Mouse (Mus musculus) limb, embryonic 12.5 days (tissue): Measurements from ENCODE around the gene Dnaaf1. TPM values are rescaled to one million over a fixed set of nuclear protein-coding genes. Genes with fewer than 3 reads are reported as not detected.
A peak's percentile ranks its signal among the peaks of the same experiment; 100 is the strongest.

Source experiments
- ATAC-seq: fragments of 200-750 bp; cut with Nextera tagmentation; 2 replicates; pipeline ENCODE4 v1.8.0; 2017; ENCODE audit warnings: low read depth, moderate TSS enrichment; ENCODE audit not compliant: insufficient number of reproducible peaks, insufficient read depth, low FRiP score, low TSS enrichment
- H3K27ac ChIP-seq: fragments of 300-500 bp; sonication (generic); 2 replicates; pipeline ENCODE4 v1.5.1; 2016; ENCODE audit warnings: mild to moderate bottlenecking, moderate library complexity
- H3K27me3 ChIP-seq: fragments of 300-500 bp; sonication (generic); 2 replicates; pipeline ENCODE4 v1.6.1; 2016; ENCODE audit warnings: mild to moderate bottlenecking, moderate library complexity
- H3K36me3 ChIP-seq: fragments of 300-500 bp; sonication (generic); 2 replicates; pipeline ENCODE4 v1.6.1; 2016; ENCODE audit warnings: mild to moderate bottlenecking, moderate library complexity
- H3K4me1 ChIP-seq: fragments of 300-500 bp; sonication (generic); replicated peaks from 2 replicates; pipeline ENCODE4 v1.6.1; 2016
- H3K4me2 ChIP-seq: fragments of 300-500 bp; sonication (generic); 2 replicates; pipeline ENCODE4 v1.6.1; 2016; ENCODE audit warnings: mild to moderate bottlenecking, moderate library complexity
- H3K4me3 ChIP-seq: fragments of 300-500 bp; sonication (generic); replicated peaks from 2 replicates; pipeline ENCODE4 v1.5.1; 2016; ENCODE audit warnings: mild to moderate bottlenecking
- H3K9ac ChIP-seq: fragments of 300-500 bp; sonication (generic); replicated peaks from 2 replicates; pipeline ENCODE4 v1.6.1; 2016; ENCODE audit warnings: mild to moderate bottlenecking, moderate library complexity
- H3K9me3 ChIP-seq: fragments of 300-500 bp; sonication (generic); 2 replicates; pipeline ENCODE4 v1.6.1; 2016; ENCODE audit warnings: mild to moderate bottlenecking, moderate library complexity
- WGBS: fragments of 180-500 bp; shearing (Covaris S2); methylation state at CpG from one replicate; pipeline ENCODE4 v1.1.7; 2016; 5-methylcytosine and 5-hydroxymethylcytosine counted together
- polyA plus RNA-seq: library from polyadenylated mRNA; unstranded; fragments of >200 nt; fragmentation: Nextera tagmentation; extraction: Ambion mirVana; gene quantifications from 2 replicates; pipeline ENCODE4 v1.2.1, GENCODE M21; 2016

The Dnaaf1 gene
- polyA plus RNA-seq, 1 experiment from 2014 or later: not detected

DNA sequence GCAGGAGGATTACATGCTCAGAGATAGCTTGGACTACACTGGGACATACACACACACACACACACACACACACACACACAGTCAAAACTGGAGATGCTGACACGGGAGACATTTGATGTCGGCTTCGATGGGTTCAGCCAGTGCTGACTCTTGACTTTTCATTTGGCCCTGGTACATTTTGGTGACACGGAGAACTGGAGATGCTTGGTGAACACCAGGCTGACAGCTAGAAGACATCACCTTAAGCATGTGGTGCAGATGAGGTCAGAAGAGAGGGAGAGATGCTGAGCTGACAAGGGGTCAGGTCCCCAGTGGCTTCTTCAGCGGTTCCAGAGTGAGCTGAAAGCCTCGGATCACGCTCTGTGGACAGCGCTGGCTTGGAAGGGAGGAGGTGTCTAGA is 48.0 kb downstream of the Dnaaf1 start:
- no peaks in the 10 kb centered on the region for H3K9me3 ChIP-seq
- ATAC-seq: no peak
- H3K4me2 ChIP-seq: no peak overlapping the region
- H3K9ac ChIP-seq: no peak overlapping the region
- 89% methylated on average over 8 of the region's 8 CpGs for WGBS
- peaks cover 6% of the 10 kb centered on the region for H3K4me1 ChIP-seq
- H3K36me3 ChIP-seq: no peaks in the 10 kb centered on the region
- no peaks in the 10 kb centered on the region for H3K27me3 ChIP-seq
- H3K4me3 ChIP-seq: no peak overlapping the region
- H3K27ac ChIP-seq: no peak overlapping the region

DNA sequence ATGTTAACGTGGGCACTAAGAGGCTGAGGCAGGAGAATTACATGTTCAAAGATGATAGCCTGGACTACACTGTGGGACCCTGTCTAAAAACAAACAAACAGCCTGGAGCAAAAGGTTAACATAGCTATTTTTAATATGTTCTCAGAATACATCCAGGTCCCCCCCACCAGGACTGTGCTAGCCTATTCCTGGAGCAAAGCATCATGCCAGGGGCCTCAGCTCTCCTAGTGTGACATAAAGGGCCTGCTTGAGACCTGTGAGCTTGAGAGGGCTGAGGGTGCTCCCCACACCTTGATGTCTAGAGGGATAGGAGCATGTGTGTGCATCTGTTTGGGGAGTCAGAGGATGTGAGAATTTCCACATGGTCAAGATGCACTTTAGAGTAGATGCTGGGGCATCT is 48.7 kb downstream of the Dnaaf1 start:
- H3K4me1 ChIP-seq: peaks cover 8% of the 10 kb centered on the region
- H3K9ac ChIP-seq: no peak overlapping the region
- no peak overlapping the region for H3K4me2 ChIP-seq
- 76% methylated on average over 1 of the region's 1 CpGs for WGBS
- H3K27ac ChIP-seq: no peak overlapping the region
- H3K9me3 ChIP-seq: no peaks in the 10 kb centered on the region
- no peaks in the 10 kb centered on the region for H3K27me3 ChIP-seq
- no peak for ATAC-seq
- H3K36me3 ChIP-seq: no peaks in the 10 kb centered on the region
- H3K4me3 ChIP-seq: no peak overlapping the region

DNA sequence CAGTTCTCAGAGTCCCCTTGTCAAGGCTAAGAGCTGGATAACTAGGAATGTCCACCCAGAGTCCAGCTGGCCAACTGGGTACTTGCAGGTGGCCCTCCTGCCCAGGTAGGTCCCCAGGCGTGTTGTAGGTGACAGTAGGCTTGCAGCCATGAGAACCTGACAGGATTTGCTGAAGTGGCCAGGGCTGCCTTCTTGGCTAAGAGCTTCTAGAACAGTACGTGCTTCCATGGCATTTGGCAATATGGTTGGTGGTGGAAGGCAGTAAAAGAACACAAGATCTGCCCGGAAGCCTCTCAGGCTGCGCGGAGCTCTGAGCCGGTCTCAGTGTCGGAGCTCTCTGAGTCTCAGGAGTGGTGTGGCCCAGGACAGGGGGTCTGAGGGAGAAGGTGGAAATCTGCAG is 49.9 kb downstream of the Dnaaf1 start:
- H3K9ac ChIP-seq: no peak overlapping the region
- no peak overlapping the region for H3K4me2 ChIP-seq
- peaks cover 8% of the 10 kb centered on the region for H3K4me1 ChIP-seq
- H3K27ac ChIP-seq: no peak overlapping the region
- no peaks in the 10 kb centered on the region for H3K36me3 ChIP-seq
- WGBS: 92% methylated on average over 7 of the region's 7 CpGs
- no peaks in the 10 kb centered on the region for H3K27me3 ChIP-seq
- ATAC-seq: no peak
- H3K4me3 ChIP-seq: no peak overlapping the region
- H3K9me3 ChIP-seq: no peaks in the 10 kb centered on the region

DNA sequence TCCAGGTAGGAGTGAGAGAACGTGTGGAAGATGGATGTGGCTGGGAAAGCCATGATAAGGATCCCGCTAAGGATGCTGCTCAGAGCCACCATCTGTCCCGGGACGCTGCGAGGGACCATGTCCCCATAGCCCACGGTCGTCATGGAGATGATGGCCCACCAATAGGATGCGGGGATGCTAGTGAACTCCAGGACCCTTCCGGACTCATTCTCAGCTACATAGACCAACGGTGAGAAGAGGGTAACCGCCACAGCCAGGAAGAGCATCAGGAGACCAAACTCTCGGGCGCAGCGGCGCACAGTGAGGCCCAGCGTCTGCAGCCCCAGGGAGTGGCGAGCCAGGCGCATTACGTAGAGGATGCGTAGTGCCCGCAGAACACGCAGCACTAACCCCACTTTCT is 50.8 kb downstream of the Dnaaf1 start:
- no peak for ATAC-seq
- Histone ChIP-seq H3K27me3 (no peaks in the 10 kb centered on the region), H3K9ac (no peak overlapping the region), H3K4me2 (no peak overlapping the region), H3K4me1 (peaks cover 8% of the 10 kb centered on the region), H3K4me3 (no peak overlapping the region), H3K9me3 (no peaks in the 10 kb centered on the region), H3K27ac (no peak overlapping the region), H3K36me3 (no peaks in the 10 kb centered on the region)
- 83% methylated on average over 22 of the region's 22 CpGs for WGBS

DNA sequence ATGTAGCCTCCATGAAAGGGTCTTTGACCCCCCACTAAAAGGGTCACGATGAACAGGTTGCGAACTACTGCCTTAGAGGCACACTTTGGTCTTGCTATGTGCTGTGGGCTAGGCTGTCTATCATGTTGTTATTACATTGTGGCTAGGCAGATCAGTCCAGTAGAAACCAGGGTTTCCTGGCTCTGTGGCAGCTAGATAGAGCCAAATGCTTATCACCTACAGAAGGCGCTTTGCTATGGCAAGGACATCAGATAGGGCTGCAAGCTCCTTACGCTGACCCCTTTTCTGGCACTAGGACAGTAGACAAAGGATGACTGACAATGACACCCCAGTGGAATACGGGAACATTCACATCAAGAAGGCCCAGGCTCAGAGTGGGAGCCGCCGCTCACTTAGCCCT is 52.2 kb downstream of the Dnaaf1 start:
- no peaks in the 10 kb centered on the region for H3K36me3 ChIP-seq
- H3K27ac ChIP-seq: no peak overlapping the region
- ATAC-seq: no peak
- H3K4me2 ChIP-seq: no peak overlapping the region
- H3K27me3 ChIP-seq: peaks cover 4% of the 10 kb centered on the region; the same call in 1 of the 2 replicates
- 87% methylated on average over 7 of the region's 7 CpGs for WGBS
- no peak overlapping the region for H3K4me3 ChIP-seq
- peaks cover 8% of the 10 kb centered on the region for H3K4me1 ChIP-seq
- no peaks in the 10 kb centered on the region for H3K9me3 ChIP-seq
- no peak overlapping the region for H3K9ac ChIP-seq

DNA sequence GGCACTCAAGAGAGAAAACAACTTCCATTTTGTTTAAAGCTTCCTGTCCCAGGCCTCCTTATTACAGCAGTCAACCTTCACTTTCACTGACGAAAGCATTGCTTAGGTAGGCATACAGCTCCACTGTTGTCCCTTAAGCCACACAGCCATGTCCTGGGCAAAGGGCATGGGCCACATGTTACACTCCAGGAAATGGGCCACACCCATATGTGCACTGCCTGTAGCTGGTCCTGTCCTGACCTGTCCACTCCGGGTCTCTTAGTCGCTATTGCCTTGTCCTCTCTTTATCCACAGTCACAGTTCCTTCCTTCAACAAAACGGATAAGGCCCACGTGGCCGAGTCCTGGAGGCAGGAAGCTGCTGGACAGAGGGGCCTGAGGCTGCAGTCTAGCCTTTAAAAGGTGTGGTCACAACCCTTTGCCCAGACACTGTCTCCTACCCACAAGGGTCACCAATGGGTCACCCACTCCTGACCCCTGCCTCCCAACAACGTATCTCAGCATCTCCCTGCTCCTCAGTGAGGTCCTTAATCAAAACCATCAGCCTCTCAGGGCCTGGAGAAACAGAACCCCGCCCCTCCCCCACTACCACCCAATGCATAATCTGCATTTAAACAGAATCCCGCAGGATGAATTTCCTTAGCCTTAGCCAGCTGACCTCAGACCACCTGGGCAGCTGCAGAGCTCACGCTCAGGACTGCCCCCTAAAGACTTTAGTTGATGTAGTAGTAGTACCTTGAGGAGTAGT is 52.8 kb downstream of the Dnaaf1 start:
- 16% methylated on average over 10 of the region's 10 CpGs for WGBS
- H3K4me1 ChIP-seq: peaks cover 8% of the 10 kb centered on the region
- no peak overlapping the region for H3K9ac ChIP-seq
- H3K36me3 ChIP-seq: no peaks in the 10 kb centered on the region
- H3K9me3 ChIP-seq: no peaks in the 10 kb centered on the region
- H3K4me3 ChIP-seq: no peak overlapping the region
- ATAC-seq: no peak
- peaks cover 10% of the 10 kb centered on the region; the same call in 1 of the 2 replicates for H3K27me3 ChIP-seq
- H3K4me2 ChIP-seq: no peak overlapping the region
- no peak overlapping the region for H3K27ac ChIP-seq

DNA sequence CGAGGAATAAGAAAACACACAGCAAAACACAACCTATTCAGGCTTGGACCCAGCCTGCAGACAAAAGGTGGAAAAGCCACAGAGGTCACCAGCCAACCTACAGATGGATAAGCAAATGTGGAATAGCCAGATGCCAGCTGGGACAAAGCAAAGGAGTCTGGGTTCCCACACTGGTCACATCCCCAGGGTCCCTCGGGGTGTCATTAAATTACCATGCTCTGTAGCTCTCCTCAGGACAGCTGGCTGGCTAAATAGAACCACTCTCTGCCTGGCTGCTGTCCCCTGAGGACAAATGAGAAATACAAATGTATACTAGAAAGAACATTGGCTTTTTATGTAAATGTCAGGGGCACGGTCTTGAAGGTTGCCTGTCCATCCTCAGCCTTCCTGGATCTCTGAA is 55.8 kb downstream of the Dnaaf1 start:
- Histone ChIP-seq H3K9me3 (no peaks in the 10 kb centered on the region), H3K36me3 (no peaks in the 10 kb centered on the region), H3K4me2 (no peak overlapping the region), H3K27me3 (peaks cover 39% of the 10 kb centered on the region), H3K4me3 (no peak overlapping the region), H3K9ac (no peak overlapping the region), H3K27ac (no peak overlapping the region), H3K4me1 (peaks cover 21% of the 10 kb centered on the region)
- no peak for ATAC-seq
- 36% methylated on average over 3 of the region's 3 CpGs for WGBS

DNA sequence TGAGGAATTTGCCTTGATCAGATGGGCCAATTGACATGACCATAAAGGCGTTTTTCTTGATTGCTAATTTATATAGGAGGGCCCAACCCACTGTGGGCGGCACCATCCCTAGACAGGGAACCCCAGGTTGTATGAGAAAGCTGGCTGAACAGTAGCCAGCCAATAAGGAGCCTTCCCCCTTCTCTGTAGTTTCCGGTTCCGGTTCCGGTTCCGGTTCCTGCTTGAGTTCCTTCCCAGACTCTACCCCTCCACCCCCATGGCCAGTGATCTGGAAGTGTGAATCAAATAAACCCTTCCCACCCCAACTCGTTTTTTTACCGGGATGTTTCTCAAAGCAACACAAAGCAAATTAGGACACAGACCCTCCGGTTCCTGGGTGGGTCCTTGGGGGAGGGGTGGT is 57.2 kb downstream of the Dnaaf1 start:
- H3K4me2 ChIP-seq: no peak overlapping the region
- H3K4me1 ChIP-seq: peaks cover 29% of the 10 kb centered on the region
- H3K4me3 ChIP-seq: no peak overlapping the region
- 74% methylated on average over 9 of the region's 9 CpGs for WGBS
- ATAC-seq: no peak
- H3K9me3 ChIP-seq: no peaks in the 10 kb centered on the region
- peaks cover 44% of the 10 kb centered on the region for H3K27me3 ChIP-seq
- H3K36me3 ChIP-seq: no peaks in the 10 kb centered on the region
- no peak overlapping the region for H3K9ac ChIP-seq
- H3K27ac ChIP-seq: no peak overlapping the region

DNA sequence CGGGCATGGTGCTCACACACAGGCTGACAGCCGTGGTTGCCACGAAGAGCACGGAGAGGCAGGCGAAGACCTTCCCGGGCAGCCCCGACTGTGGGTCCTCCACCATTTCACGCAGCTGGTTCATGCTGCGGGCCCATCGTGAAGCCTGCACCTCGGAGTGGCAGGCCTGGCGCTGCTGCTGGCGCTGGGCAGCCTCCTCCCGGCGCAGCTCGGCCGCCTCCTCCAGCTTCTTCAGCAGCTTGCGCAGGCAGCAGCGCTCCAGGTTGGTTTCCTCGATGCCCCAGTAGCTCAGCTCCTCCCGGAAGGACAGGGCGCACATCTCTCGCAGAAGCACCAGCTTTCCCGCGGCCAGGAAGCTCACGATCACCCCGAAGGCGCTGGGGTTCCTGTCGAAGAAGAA is 57.9 kb downstream of the Dnaaf1 start:
- no peaks in the 10 kb centered on the region for H3K36me3 ChIP-seq
- 0 out of 2 replicates have a peak overlapping the region, but pooled peaks have one; percentile 23 for H3K4me2 ChIP-seq
- no peak overlapping the region for H3K4me3 ChIP-seq
- 53% methylated on average over 29 of the region's 29 CpGs for WGBS
- H3K4me1 ChIP-seq: peaks cover 24% of the 10 kb centered on the region
- H3K9ac ChIP-seq: no peak overlapping the region
- no peaks in the 10 kb centered on the region for H3K9me3 ChIP-seq
- no peak for ATAC-seq
- peaks cover 44% of the 10 kb centered on the region for H3K27me3 ChIP-seq
- no peak overlapping the region for H3K27ac ChIP-seq

DNA sequence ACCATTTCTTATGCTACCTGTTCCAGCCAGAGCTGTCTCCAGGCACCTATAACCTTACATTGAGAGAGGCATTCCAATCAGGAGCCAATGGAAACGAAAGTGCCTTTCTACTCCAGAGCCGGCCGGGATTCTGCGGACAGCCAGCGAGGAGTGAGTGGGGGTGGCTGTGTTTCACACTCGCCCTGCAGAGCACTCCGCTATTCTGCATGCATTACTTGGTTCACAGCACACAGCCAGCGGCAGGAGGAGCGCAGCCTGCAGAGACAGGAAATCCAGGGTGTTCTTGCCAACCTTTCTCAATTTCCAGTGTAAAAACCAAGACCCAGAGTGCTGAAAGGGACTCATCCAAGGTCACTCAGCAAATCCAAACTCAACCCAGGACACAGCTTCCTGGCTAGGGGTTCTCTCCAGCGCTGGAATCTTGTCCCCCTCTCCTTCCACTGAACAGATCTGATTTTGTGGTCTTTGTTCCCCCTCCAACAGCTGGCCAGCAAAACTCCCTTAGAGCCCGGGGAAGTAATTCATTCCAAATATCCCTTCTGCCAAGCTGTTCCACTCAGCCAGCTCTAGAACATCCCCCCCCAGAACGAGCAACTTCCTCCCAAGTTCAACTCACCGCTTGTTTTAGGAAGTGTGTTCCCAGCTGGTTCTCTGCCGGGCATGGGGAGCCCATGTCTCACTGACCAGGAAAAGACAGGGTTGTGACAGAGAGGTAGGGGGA is 59.7 kb downstream of the Dnaaf1 start:
- Histone ChIP-seq H3K4me1 (peaks cover 21% of the 10 kb centered on the region), H3K27me3 (peaks cover 44% of the 10 kb centered on the region), H3K4me3 (no peak overlapping the region), H3K9me3 (no peaks in the 10 kb centered on the region), H3K4me2 (no peak overlapping the region), H3K9ac (no peak overlapping the region), H3K36me3 (no peaks in the 10 kb centered on the region), H3K27ac (no peak overlapping the region)
- WGBS: 36% methylated on average over 14 of the region's 14 CpGs
- no peak for ATAC-seq

DNA sequence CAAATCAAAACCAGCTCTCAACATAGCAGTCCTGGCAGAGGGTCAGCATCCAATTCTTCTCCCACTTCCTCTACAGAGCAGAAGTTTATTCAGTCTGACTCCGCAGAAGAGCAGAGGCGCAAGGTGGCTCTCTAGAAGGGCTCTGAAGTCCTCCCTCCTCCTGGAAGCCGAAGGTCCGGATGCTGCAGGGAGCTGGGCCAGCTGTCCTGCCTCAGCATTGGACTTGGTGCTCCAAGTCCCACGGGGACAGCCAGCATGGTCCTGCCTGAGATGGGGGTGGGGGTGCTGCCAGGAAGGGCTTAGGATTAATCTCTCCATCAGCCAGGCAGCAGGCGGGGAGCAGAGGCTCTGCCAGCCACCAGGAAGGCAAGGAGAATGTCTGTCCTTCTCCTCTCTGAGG is 60.3 kb downstream of the Dnaaf1 start, which contains the start of gene Kcng4:
Kcng4 (minus strand) TSS at position 303 of the 400 bp plus-strand sequence.
- H3K36me3 ChIP-seq: no peaks in the 10 kb centered on the region
- no peak for ATAC-seq
- H3K4me1 ChIP-seq: peaks cover 21% of the 10 kb centered on the region
- H3K27ac ChIP-seq: no peak within 1 kb of the TSS
- H3K27me3 ChIP-seq: peaks cover 44% of the 10 kb centered on the region
- no peak within 1 kb of the TSS for H3K9ac ChIP-seq
- H3K9me3 ChIP-seq: no peaks in the 10 kb centered on the region
- WGBS: 45% methylated on average over 6 of the region's 6 CpGs
- H3K4me3 ChIP-seq: no peak within 1 kb of the TSS
- H3K4me2 ChIP-seq: no peak within 1 kb of the TSS
